Mouse (Mus musculus): ENCODE results near the gene Tab1.

DNA sequence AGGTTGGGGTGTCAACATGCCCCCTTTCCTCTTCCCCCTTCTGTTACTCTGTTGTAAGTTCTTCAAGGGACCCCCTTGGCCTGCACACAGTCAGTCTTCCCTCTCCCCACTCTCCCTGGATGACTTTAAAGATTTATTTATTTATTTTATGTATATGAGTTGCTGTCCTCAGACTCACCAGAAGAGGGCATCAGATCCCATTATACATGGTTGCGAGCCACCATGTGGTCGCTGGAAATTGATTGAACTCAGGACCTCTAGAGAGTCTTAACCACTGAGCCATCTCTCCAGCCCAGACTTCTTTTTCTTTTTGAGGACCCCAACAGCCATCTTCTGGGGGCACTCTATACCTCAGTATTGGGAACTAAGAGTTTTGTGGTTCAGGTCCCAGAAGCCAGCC is 20.4 kb upstream of the Tab1 start:
- no peak for TF ChIP-seq CTCF (IDR thresholded peaks at IDR 0.05; ENCODE audit: control insufficient read depth, insufficient read depth, insufficient replicate concordance, low read depth, low read length)
- no peak for TF ChIP-seq POLR2A (IDR thresholded peaks at IDR 0.05; ENCODE audit: control insufficient read depth, low read depth, low read length)

All from testis, adult 2 months (tissue).